Mouse (Mus musculus) neural tube, embryonic 11.5 days (tissue): ENCODE data around the gene Hpn. TPM values are rescaled to one million over a fixed set of nuclear protein-coding genes. Genes with fewer than 3 reads are reported as not detected.
A peak's percentile ranks its signal among the peaks of the same experiment; 100 is the strongest.

Source experiments
- ATAC-seq: fragments of 200-750 bp; cut with Nextera tagmentation; 2 replicates; pipeline ENCODE4 v1.8.0; 2017; ENCODE audit warnings: moderate number of reproducible peaks, mild to moderate bottlenecking, moderate TSS enrichment, moderate library complexity; ENCODE audit not compliant: insufficient read depth, low FRiP score, low TSS enrichment
- DNase-seq: peaks from one replicate; pipeline ENCODE4 v3.0.0-alpha.2; 2015; ENCODE audit warnings: low spot score
- H3K27ac ChIP-seq: fragments of 300-500 bp; sonication (generic); 2 replicates; pipeline ENCODE4 v1.5.1; 2014; ENCODE audit warnings: low read depth, mild to moderate bottlenecking, low read length
- H3K27me3 ChIP-seq: fragments of 300-500 bp; sonication (generic); 2 replicates; pipeline ENCODE4 v1.6.1; 2014; ENCODE audit warnings: mild to moderate bottlenecking, low read length, mixed read lengths; ENCODE audit not compliant: control insufficient read depth, insufficient read depth
- H3K36me3 ChIP-seq: fragments of 300-500 bp; sonication (generic); 2 replicates; pipeline ENCODE4 v1.6.1; 2014; ENCODE audit warnings: mild to moderate bottlenecking, low read length, moderate library complexity, mixed read lengths; ENCODE audit not compliant: control insufficient read depth, insufficient read depth
- H3K4me1 ChIP-seq: fragments of 300-500 bp; sonication (generic); 2 replicates; pipeline ENCODE4 v1.6.1; 2014; ENCODE audit warnings: low read length, mixed read lengths; ENCODE audit not compliant: control insufficient read depth, insufficient read depth
- H3K4me2 ChIP-seq: fragments of 300-500 bp; sonication (generic); 2 replicates; pipeline ENCODE4 v1.6.1; 2014; ENCODE audit warnings: low read depth, mild to moderate bottlenecking, moderate library complexity
- H3K4me3 ChIP-seq: fragments of 300-500 bp; sonication (generic); 2 replicates; pipeline ENCODE4 v1.5.1; 2014; ENCODE audit warnings: low read depth, low read length
- H3K9ac ChIP-seq: fragments of 300-500 bp; sonication (generic); 2 replicates; pipeline ENCODE4 v1.6.1; 2014; ENCODE audit warnings: mild to moderate bottlenecking, low read length
- H3K9me3 ChIP-seq: fragments of 300-500 bp; sonication (generic); 2 replicates; pipeline ENCODE4 v1.6.1; 2016; ENCODE audit warnings: low read length; ENCODE audit not compliant: control insufficient read depth
- WGBS: fragments of 180-500 bp; shearing (Covaris S2); extraction: QIAGEN DNeasy Blood & Tissue Kit; methylation state at CpG from one replicate; pipeline ENCODE4 v1.1.7; 2014; 5-methylcytosine and 5-hydroxymethylcytosine counted together
- polyA plus RNA-seq: library from polyadenylated mRNA; unstranded; fragments of >200 nt; fragmentation: Nextera tagmentation; extraction: Ambion mirVana; gene quantifications from 2 replicates; pipeline ENCODE4 v1.2.1, GENCODE M21; 2014

Gene Hpn
- polyA plus RNA-seq, 1 experiment from 2014 or later, result 1.6 TPM

DNA sequence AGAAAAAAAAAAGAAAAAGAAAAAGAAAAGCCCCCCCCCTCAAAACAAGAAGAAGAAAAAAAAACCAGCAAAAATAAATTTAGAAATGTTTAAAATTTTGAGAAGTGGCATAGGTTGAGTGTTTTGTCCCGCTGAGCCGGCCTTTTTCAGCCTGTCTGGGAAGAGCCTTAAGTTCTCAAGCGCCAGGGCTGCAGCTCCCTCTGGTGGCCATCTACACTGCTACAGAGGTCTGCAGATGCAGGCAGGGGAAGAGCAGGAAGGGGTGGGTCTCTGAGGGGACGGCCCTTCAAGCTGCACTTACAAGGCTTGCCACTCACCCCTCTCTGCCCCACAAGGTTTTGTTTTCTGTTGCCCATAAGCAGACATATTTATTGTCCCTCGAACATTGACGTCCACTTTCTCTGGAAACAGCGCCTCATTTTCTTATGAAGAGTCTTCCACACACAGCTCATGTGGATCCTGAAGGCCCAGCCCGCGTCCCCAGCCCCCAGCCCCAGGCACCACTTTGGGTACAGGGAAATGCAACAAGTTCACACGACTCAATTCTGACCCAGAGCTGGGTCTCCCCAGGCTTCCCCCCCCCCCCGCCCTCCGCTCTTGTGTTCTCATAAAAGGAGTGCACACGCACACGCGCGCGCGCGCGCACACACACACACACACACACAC lies 17.4 kb downstream of the Hpn start:
- peak overlapping the region; percentile 29; the same call in 1 of the 2 replicates for H3K4me2 ChIP-seq
- ATAC-seq, result peak; percentile 91
- 19% methylated on average over 11 of the region's 20 CpGs for WGBS
- H3K4me3 ChIP-seq, result 0 out of 2 replicates have a peak overlapping the region, but pooled peaks have one; percentile 1
- no peaks in the 10 kb centered on the region for H3K27me3 ChIP-seq
- peak; percentile 92 for DNase-seq
- no peak overlapping the region for H3K9ac ChIP-seq
- H3K27ac ChIP-seq, result no peak overlapping the region
- no peaks in the 10 kb centered on the region for H3K36me3 ChIP-seq
- no peaks in the 10 kb centered on the region for H3K9me3 ChIP-seq
- no peaks in the 10 kb centered on the region for H3K4me1 ChIP-seq

GRCm38 (mm10) chr7:31096892-31097564 lies 18.1 kb downstream of the Hpn start:
- Histone ChIP-seq H3K9ac (no peak overlapping the region), H3K36me3 (no peaks in the 10 kb centered on the region), H3K4me3 (no peak overlapping the region), H3K9me3 (no peaks in the 10 kb centered on the region), H3K4me1 (no peaks in the 10 kb centered on the region), H3K27ac (no peak overlapping the region), H3K4me2 (no peak overlapping the region), H3K27me3 (no peaks in the 10 kb centered on the region)
- ATAC-seq, result no peak
- WGBS, result 72% methylated on average over 9 of the region's 9 CpGs
- no peak for DNase-seq

GRCm38 (mm10) chr7:31094774-31095501 lies 20.2 kb downstream of the Hpn start:
- WGBS, result 29% methylated on average over 12 of the region's 12 CpGs
- no peak for DNase-seq
- no peak overlapping the region for H3K4me2 ChIP-seq
- no peak overlapping the region for H3K4me3 ChIP-seq
- no peaks in the 10 kb centered on the region for H3K27me3 ChIP-seq
- ATAC-seq, result no peak
- no peaks in the 10 kb centered on the region for H3K36me3 ChIP-seq
- no peaks in the 10 kb centered on the region for H3K9me3 ChIP-seq
- no peak overlapping the region for H3K9ac ChIP-seq
- H3K4me1 ChIP-seq, result no peaks in the 10 kb centered on the region
- H3K27ac ChIP-seq, result no peak overlapping the region

- ATAC-seq, result no peak
- 96% methylated on average over 2 of the region's 2 CpGs for WGBS
- H3K9me3 ChIP-seq, result no peaks in the 10 kb centered on the region
These were observed 25.4 kb downstream of the Hpn start for GRCm38 (mm10) chr7:31089721-31090120.

GRCm38 (mm10) chr7:31088206-31088605 lies 26.9 kb downstream of the Hpn start:
- Histone ChIP-seq H3K4me1 (no peaks in the 10 kb centered on the region), H3K9me3 (no peaks in the 10 kb centered on the region), H3K4me2 (no peak overlapping the region), H3K9ac (no peak overlapping the region; the same call in 1 of the 2 replicates), H3K36me3 (no peaks in the 10 kb centered on the region), H3K4me3 (no peak overlapping the region), H3K27ac (no peak overlapping the region), H3K27me3 (no peaks in the 10 kb centered on the region)
- 76% methylated on average over 3 of the region's 3 CpGs for WGBS
- ATAC-seq (no peak), DNase-seq (no peak)

More at GRCm38 (mm10) chr7:31089721-31090120, 25.4 kb downstream of the Hpn start:
- DNase-seq, result no peak
- Histone ChIP-seq H3K4me1 (no peaks in the 10 kb centered on the region), H3K4me2 (no peak overlapping the region), H3K27ac (no peak overlapping the region), H3K27me3 (no peaks in the 10 kb centered on the region), H3K9ac (no peak overlapping the region), H3K36me3 (no peaks in the 10 kb centered on the region), H3K4me3 (no peak overlapping the region)

DNA sequence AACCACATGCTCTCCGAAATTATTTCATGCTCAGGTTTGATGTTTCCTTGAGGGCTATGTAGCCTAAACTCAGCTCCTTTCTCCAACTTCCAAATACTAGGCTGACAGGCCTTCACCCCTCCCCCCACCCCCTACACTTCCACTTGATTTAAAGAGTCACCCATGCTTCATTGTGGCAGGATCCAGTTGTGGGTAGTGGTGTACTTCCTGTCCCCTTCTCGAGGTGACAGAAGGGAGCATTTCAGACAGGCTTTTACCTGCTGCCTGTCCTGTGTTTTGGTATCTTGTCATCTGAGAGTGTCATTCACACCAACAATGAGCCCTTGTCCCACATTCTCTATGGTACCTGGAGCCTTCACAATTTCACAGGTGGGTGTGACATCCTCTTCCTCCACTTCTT lies 27.8 kb downstream of the Hpn start:
- DNase-seq (no peak), ATAC-seq (no peak)
- Histone ChIP-seq H3K4me1 (0 out of 2 replicates have a peak, but pooled peaks cover 2% of the 10 kb centered on the region), H3K36me3 (no peaks in the 10 kb centered on the region), H3K27me3 (no peaks in the 10 kb centered on the region), H3K27ac (no peak overlapping the region), H3K4me3 (no peak overlapping the region), H3K9ac (no peak overlapping the region), H3K4me2 (no peak overlapping the region), H3K9me3 (no peaks in the 10 kb centered on the region)
- 68% methylated on average over 2 of the region's 2 CpGs for WGBS

DNA sequence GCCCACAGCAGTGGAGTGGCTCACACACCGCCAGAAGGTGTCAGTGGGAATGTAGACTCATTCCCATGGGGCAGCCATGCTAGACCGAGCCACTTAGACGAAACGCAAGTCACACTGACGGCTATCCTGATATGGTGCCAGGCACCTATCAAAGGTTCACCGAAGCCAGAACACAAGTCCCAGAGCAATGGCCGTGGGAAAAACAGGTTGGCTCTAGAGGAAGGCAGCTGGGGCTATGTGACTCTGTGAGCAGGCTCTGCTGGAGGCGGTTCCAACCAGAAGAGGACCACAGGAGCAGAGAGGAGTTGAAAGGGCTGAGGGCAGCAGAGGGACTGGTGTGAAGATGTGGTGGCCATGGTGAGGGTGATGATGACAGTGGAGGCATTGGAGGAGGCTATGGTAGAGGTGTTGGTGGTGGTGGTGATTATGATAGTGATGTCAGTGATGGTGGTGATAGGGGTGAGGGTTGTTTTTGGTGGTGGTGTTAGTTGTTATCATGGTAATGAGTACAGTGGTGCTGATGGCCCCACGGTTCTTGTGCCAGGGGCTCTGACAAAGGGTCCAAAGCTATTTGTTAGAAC lies 28.8 kb downstream of the Hpn start:
- no peaks in the 10 kb centered on the region for H3K36me3 ChIP-seq
- H3K27ac ChIP-seq, result no peak overlapping the region
- H3K9ac ChIP-seq, result no peak overlapping the region
- H3K9me3 ChIP-seq, result no peaks in the 10 kb centered on the region
- no peak overlapping the region for H3K4me2 ChIP-seq
- DNase-seq, result no peak
- ATAC-seq, result no peak
- H3K4me3 ChIP-seq, result no peak overlapping the region
- 0 out of 2 replicates have a peak, but pooled peaks cover 2% of the 10 kb centered on the region for H3K4me1 ChIP-seq
- no peaks in the 10 kb centered on the region for H3K27me3 ChIP-seq
- WGBS, result 87% methylated on average over 9 of the region's 9 CpGs

- peak; percentile 68 for ATAC-seq
- Histone ChIP-seq H3K9me3 (0 out of 2 replicates have a peak, but pooled peaks cover 2% of the 10 kb centered on the region), H3K36me3 (no peaks in the 10 kb centered on the region), H3K9ac (no peak overlapping the region), H3K27ac (0 out of 2 replicates have a peak overlapping the region, but pooled peaks have one; percentile 0), H3K4me3 (no peak overlapping the region), H3K27me3 (no peaks in the 10 kb centered on the region), H3K4me1 (0 out of 2 replicates have a peak, but pooled peaks cover 2% of the 10 kb centered on the region), H3K4me2 (no peak overlapping the region)
- 35% methylated on average over 3 of the region's 3 CpGs for whole genome bisulfite sequencing
- peak; percentile 48 for DNase-seq
These were observed 29.9 kb downstream of the Hpn start for GRCm38 (mm10) chr7:31085171-31085570.
